Mouse (Mus musculus) intestine, embryonic 14.5 days (tissue): ENCODE data around the gene Bmp8a. TPM values are rescaled to one million over a fixed set of nuclear protein-coding genes. Genes with fewer than 3 reads are reported as not detected.
"Not testable (repeated sequence)": the region's sequence is repeated elsewhere in the genome, so short reads cannot be mapped to it uniquely, and the experiment has no call there.

ENCODE experiments used
- ATAC-seq: fragments of 200-750 bp; cut with Nextera tagmentation; replicated peaks from 2 replicates; pipeline ENCODE4 v1.8.0; 2017; ENCODE audit warnings: low read depth, moderate number of reproducible peaks, moderate TSS enrichment, moderate library complexity; ENCODE audit not compliant: low FRiP score, low TSS enrichment
- DNase-seq: peaks from one replicate; pipeline ENCODE4 v3.0.0-alpha.2; 2018; ENCODE audit warnings: low spot score
- H3K27ac ChIP-seq: fragments of 300-500 bp; sonication (generic); 2 replicates; pipeline ENCODE4 v1.5.1; 2014; ENCODE audit warnings: low read depth, mild to moderate bottlenecking, control low read depth
- H3K27me3 ChIP-seq: fragments of 300-500 bp; sonication (generic); replicated peaks from 2 replicates; pipeline ENCODE4 v1.6.1; 2014; ENCODE audit warnings: low read length, control low read depth; ENCODE audit not compliant: control insufficient read depth, insufficient read depth
- H3K36me3 ChIP-seq: fragments of 300-500 bp; sonication (generic); 2 replicates; pipeline ENCODE4 v1.6.1; 2014; ENCODE audit warnings: low read length, control low read depth; ENCODE audit not compliant: control insufficient read depth, insufficient read depth
- H3K4me1 ChIP-seq: fragments of 300-500 bp; sonication (generic); replicated peaks from 2 replicates; pipeline ENCODE4 v1.6.1; 2014; ENCODE audit warnings: low read length, control low read depth, mixed read lengths; ENCODE audit not compliant: control insufficient read depth, insufficient read depth
- H3K4me2 ChIP-seq: fragments of 300-500 bp; sonication (generic); 2 replicates; pipeline ENCODE4 v1.6.1; 2014; ENCODE audit warnings: low read length
- H3K4me3 ChIP-seq: fragments of 300-500 bp; sonication (generic); 2 replicates; pipeline ENCODE4 v1.5.1; 2014; ENCODE audit warnings: low read depth, low read length, control low read depth, mixed read lengths
- H3K9ac ChIP-seq: fragments of 300-500 bp; sonication (generic); 2 replicates; pipeline ENCODE4 v1.6.1; 2014; ENCODE audit warnings: mild to moderate bottlenecking, low read length
- H3K9me3 ChIP-seq: fragments of 300-500 bp; sonication (generic); 2 replicates; pipeline ENCODE4 v1.6.1; 2016; ENCODE audit warnings: low read length, control low read depth; ENCODE audit not compliant: control insufficient read depth
- WGBS: fragments of 180-500 bp; shearing (Covaris S2); extraction: QIAGEN DNeasy Blood & Tissue Kit; methylation state at CpG from one replicate; pipeline ENCODE4 v1.1.7; 2014; 5-methylcytosine and 5-hydroxymethylcytosine counted together
- polyA plus RNA-seq: library from polyadenylated mRNA; unstranded; fragments of >200 nt; fragmentation: Nextera tagmentation; extraction: Ambion mirVana; gene quantifications from 2 replicates; pipeline ENCODE4 v1.2.1, GENCODE M21; 2014

The Bmp8a gene
- polyA plus RNA-seq, 1 experiment from 2014 or later: 0.19 TPM

- Histone ChIP-seq H3K9me3 (no peaks in the 10 kb centered on the region), H3K36me3 (no peaks in the 10 kb centered on the region), H3K27ac (no peak overlapping the region), H3K27me3 (peaks cover 12% of the 10 kb centered on the region), H3K4me2 (no peak overlapping the region), H3K9ac (no peak overlapping the region), H3K4me3 (no peak overlapping the region), H3K4me1 (no peaks in the 10 kb centered on the region)
- ATAC-seq (no peak), DNase-seq (no peak)
- 65% methylated on average over 14 of the region's 14 CpGs for WGBS
These were observed 7.1 kb downstream of the Bmp8a start for GRCm38 (mm10) chr4:123335796-123336585.

GRCm38 (mm10) chr4:123335244-123335643 is 7.8 kb downstream of the Bmp8a start:
- 68% methylated on average over 10 of the region's 10 CpGs for WGBS
- DNase-seq, H3K4me3 ChIP-seq, ATAC-seq, H3K9ac ChIP-seq, H3K4me1 ChIP-seq, H3K36me3 ChIP-seq, H3K4me2 ChIP-seq, H3K27me3 ChIP-seq, H3K27ac ChIP-seq, H3K9me3 ChIP-seq: not testable (repeated sequence)

GRCm38 (mm10) chr4:123334177-123334576 is 8.9 kb downstream of the Bmp8a start:
- Histone ChIP-seq H3K4me3 (no peak overlapping the region), H3K36me3 (no peaks in the 10 kb centered on the region), H3K4me2 (no peak overlapping the region), H3K9ac (no peak overlapping the region), H3K27me3 (0 out of 2 replicates have a peak, but pooled peaks cover 4% of the 10 kb centered on the region), H3K9me3 (no peaks in the 10 kb centered on the region), H3K4me1 (no peaks in the 10 kb centered on the region), H3K27ac (no peak overlapping the region)
- ATAC-seq: no peak
- WGBS: 49% methylated on average over 3 of the region's 3 CpGs
- DNase-seq: no peak

GRCm38 (mm10) chr4:123333151-123333550 is 9.9 kb downstream of the Bmp8a start:
- Histone ChIP-seq H3K9me3 (no peaks in the 10 kb centered on the region), H3K9ac (no peak overlapping the region), H3K36me3 (no peaks in the 10 kb centered on the region), H3K4me2 (no peak overlapping the region), H3K27me3 (0 out of 2 replicates have a peak, but pooled peaks cover 4% of the 10 kb centered on the region), H3K4me1 (no peaks in the 10 kb centered on the region), H3K27ac (no peak overlapping the region), H3K4me3 (no peak overlapping the region)
- ATAC-seq (no peak), DNase-seq (no peak)
- 92% methylated on average over 4 of the region's 4 CpGs for WGBS

- not testable (repeated sequence) for H3K4me1 ChIP-seq, H3K9me3 ChIP-seq, DNase-seq, H3K27ac ChIP-seq, H3K36me3 ChIP-seq, H3K4me3 ChIP-seq, H3K27me3 ChIP-seq, H3K4me2 ChIP-seq, ATAC-seq, H3K9ac ChIP-seq
- 94% methylated on average over 1 of the region's 1 CpGs for WGBS
These were observed 11.1 kb downstream of the Bmp8a start for GRCm38 (mm10) chr4:123331961-123332360.

- H3K9ac ChIP-seq: no peak overlapping the region
- no peak overlapping the region for H3K4me3 ChIP-seq
- 0 out of 2 replicates have a peak, but pooled peaks cover 4% of the 10 kb centered on the region for H3K27me3 ChIP-seq
- DNase-seq (no peak), ATAC-seq (no peak)
- no peaks in the 10 kb centered on the region for H3K4me1 ChIP-seq
- no peak overlapping the region for H3K27ac ChIP-seq
- WGBS: 72% methylated on average over 5 of the region's 5 CpGs
- no peaks in the 10 kb centered on the region for H3K36me3 ChIP-seq
- no peak overlapping the region for H3K4me2 ChIP-seq
- no peaks in the 10 kb centered on the region for H3K9me3 ChIP-seq
These were observed 11.7 kb downstream of the Bmp8a start for GRCm38 (mm10) chr4:123331326-123331725.

GRCm38 (mm10) chr4:123328946-123329345 is 14.1 kb downstream of the Bmp8a start:
- Histone ChIP-seq H3K27me3 (no peaks in the 10 kb centered on the region), H3K36me3 (no peaks in the 10 kb centered on the region), H3K9me3 (no peaks in the 10 kb centered on the region), H3K27ac (no peak overlapping the region), H3K4me3 (no peak overlapping the region), H3K4me2 (no peak overlapping the region), H3K4me1 (no peaks in the 10 kb centered on the region), H3K9ac (no peak overlapping the region)
- WGBS: 62% methylated on average over 6 of the region's 6 CpGs
- no peak for DNase-seq
- ATAC-seq: no peak

- H3K4me3 ChIP-seq: no peak overlapping the region
- ATAC-seq (no peak), DNase-seq (no peak)
- no peak overlapping the region for H3K4me2 ChIP-seq
- 57% methylated on average over 3 of the region's 3 CpGs for WGBS
- H3K9me3 ChIP-seq: no peaks in the 10 kb centered on the region
- no peaks in the 10 kb centered on the region for H3K36me3 ChIP-seq
- H3K27me3 ChIP-seq: peaks cover 8% of the 10 kb centered on the region
- no peak overlapping the region for H3K9ac ChIP-seq
- H3K27ac ChIP-seq: no peak overlapping the region
- no peaks in the 10 kb centered on the region for H3K4me1 ChIP-seq
These were observed 15.4 kb downstream of the Bmp8a start for GRCm38 (mm10) chr4:123327630-123328029.

GRCm38 (mm10) chr4:123326087-123326486 is 17.0 kb downstream of the Bmp8a start:
- DNase-seq (no peak), ATAC-seq (no peak)
- H3K4me3 ChIP-seq: no peak overlapping the region
- H3K4me1 ChIP-seq: no peaks in the 10 kb centered on the region
- no peaks in the 10 kb centered on the region for H3K9me3 ChIP-seq
- no peaks in the 10 kb centered on the region for H3K36me3 ChIP-seq
- no peak overlapping the region for H3K27ac ChIP-seq
- no peak overlapping the region for H3K4me2 ChIP-seq
- H3K9ac ChIP-seq: no peak overlapping the region
- H3K27me3 ChIP-seq: peaks cover 15% of the 10 kb centered on the region
- WGBS: 77% methylated on average over 3 of the region's 3 CpGs
